Mouse (Mus musculus) small intestine, adult 2 months (tissue): Measurements from ENCODE around the gene Hic1. TPM values are rescaled to one million over a fixed set of nuclear protein-coding genes. Genes with fewer than 3 reads are reported as not detected.

Experiments
- H3K27ac ChIP-seq: fragments of 200-500 bp; 2 replicates; pipeline ENCODE4 v1.5.1; 2012; ENCODE audit warnings: low read depth, low read length, control low read depth, inconsistent platforms; ENCODE audit not compliant: insufficient read depth
- H3K27me3 ChIP-seq: fragments of 200-500 bp; 2 replicates; pipeline ENCODE4 v1.6.1; 2012; ENCODE audit warnings: mild to moderate bottlenecking, moderate library complexity, low read length, inconsistent platforms; ENCODE audit not compliant: control insufficient read depth, insufficient read depth
- H3K36me3 ChIP-seq: fragments of 200-500 bp; 2 replicates; pipeline ENCODE4 v1.6.1; 2012; ENCODE audit warnings: mild to moderate bottlenecking, low read length, control low read depth, inconsistent platforms; ENCODE audit not compliant: control insufficient read depth, insufficient read depth
- H3K4me1 ChIP-seq: fragments of 200-500 bp; 2 replicates; pipeline ENCODE4 v1.6.1; 2012; ENCODE audit warnings: low read length, inconsistent platforms, mixed read lengths; ENCODE audit not compliant: control insufficient read depth, insufficient read depth, insufficient read length
- H3K4me3 ChIP-seq: fragments of 200-500 bp; 2 replicates; pipeline ENCODE4 v1.5.1; 2012; ENCODE audit warnings: low read depth, mild to moderate bottlenecking, control low read depth, inconsistent platforms, low read length, moderate library complexity
- CTCF ChIP-seq: fragments of 200-500 bp; IDR thresholded peaks from 2 replicates; pipeline ENCODE4 v1.5.1; 2012; ENCODE audit warnings: low read depth, mild to moderate bottlenecking, control low read depth, inconsistent platforms, low read length, moderate library complexity, mixed read lengths; ENCODE audit not compliant: insufficient replicate concordance, insufficient read length; ENCODE audit errors: extremely low read depth
- POLR2A ChIP-seq: fragments of 200-500 bp; IDR thresholded peaks from 2 replicates; pipeline ENCODE4 v1.6.1; 2012; ENCODE audit warnings: low read depth, mild to moderate bottlenecking, control low read depth, inconsistent platforms, low read length, moderate library complexity
- WGBS: fragments of 180-500 bp; shearing (Covaris S2); methylation state at CpG from one replicate; pipeline ENCODE4 v1.1.7; 2018; 5-methylcytosine and 5-hydroxymethylcytosine counted together
- polyA plus RNA-seq: library from polyadenylated mRNA; depleted of rRNA; stranded (reverse); fragments of >200 nt; gene quantifications from 2 replicates; pipeline ENCODE4 v1.2.3, GENCODE M21; 2012

Hic1 gene
- polyA plus RNA-seq, 1 experiment = 29.6 TPM

GRCm38 (mm10) chr11:75156416-75156815 is 12.9 kb downstream of the Hic1 start:
- Histone ChIP-seq H3K4me1 (peaks cover 4% of the 10 kb centered on the region), H3K27me3 (no peaks in the 10 kb centered on the region), H3K36me3 (peaks cover 15% of the 10 kb centered on the region), H3K27ac (peak overlapping the region; percentile 47), H3K4me3 (no peak overlapping the region)
- TF ChIP-seq POLR2A (no peak), CTCF (no peak)
- 72% methylated on average over 5 of the region's 5 CpGs for WGBS

GRCm38 (mm10) chr11:75155985-75156384 is 13.3 kb downstream of the Hic1 start:
- Histone ChIP-seq H3K4me3 (no peak overlapping the region), H3K36me3 (peaks cover 15% of the 10 kb centered on the region), H3K27me3 (no peaks in the 10 kb centered on the region), H3K4me1 (peaks cover 4% of the 10 kb centered on the region), H3K27ac (peak overlapping the region; percentile 38)
- TF ChIP-seq POLR2A (no peak), CTCF (no peak)
- WGBS = 74% methylated on average over 6 of the region's 6 CpGs

- H3K36me3 ChIP-seq = peaks cover 8% of the 10 kb centered on the region; the same call in 1 of the 2 replicates
- no peaks in the 10 kb centered on the region for H3K27me3 ChIP-seq
- 74% methylated on average over 6 of the region's 6 CpGs for WGBS
- no peak overlapping the region for H3K4me3 ChIP-seq
- TF ChIP-seq POLR2A = no peak
- peak overlapping the region; percentile 35; the same call in 1 of the 2 replicates for H3K27ac ChIP-seq
- H3K4me1 ChIP-seq = peaks cover 4% of the 10 kb centered on the region
Measured at GRCm38 (mm10) chr11:75154053-75154585, 15.2 kb downstream of the Hic1 start.

GRCm38 (mm10) chr11:75152603-75153557 is 16.4 kb downstream of the Hic1 start:
- Histone ChIP-seq H3K4me1 (peaks cover 6% of the 10 kb centered on the region), H3K36me3 (peaks cover 6% of the 10 kb centered on the region; the same call in 1 of the 2 replicates), H3K27me3 (no peaks in the 10 kb centered on the region), H3K4me3 (peak overlapping the region; percentile 10; the same call in 1 of the 2 replicates), H3K27ac (peak overlapping the region; percentile 35)
- no peak for TF ChIP-seq CTCF
- TF ChIP-seq POLR2A = no peak
- WGBS = 73% methylated on average over 18 of the region's 18 CpGs

- Histone ChIP-seq H3K36me3 (peaks cover 8% of the 10 kb centered on the region), H3K4me1 (peaks cover 12% of the 10 kb centered on the region), H3K27me3 (no peaks in the 10 kb centered on the region), H3K4me3 (no peak overlapping the region), H3K27ac (no peak overlapping the region)
- WGBS = 71% methylated on average over 1 of the region's 1 CpGs
- TF ChIP-seq CTCF (no peak), POLR2A (no peak)
Measured at GRCm38 (mm10) chr11:75150346-75150745, 19.0 kb downstream of the Hic1 start.

GRCm38 (mm10) chr11:75148332-75149035 is 20.8 kb downstream of the Hic1 start:
- peaks cover 16% of the 10 kb centered on the region for H3K36me3 ChIP-seq
- peak overlapping the region; percentile 41 for H3K27ac ChIP-seq
- H3K27me3 ChIP-seq = no peaks in the 10 kb centered on the region
- H3K4me3 ChIP-seq = no peak overlapping the region
- 89% methylated on average over 11 of the region's 11 CpGs for WGBS
- H3K4me1 ChIP-seq = peaks cover 12% of the 10 kb centered on the region
- TF ChIP-seq POLR2A = no peak
- no peak for TF ChIP-seq CTCF

GRCm38 (mm10) chr11:75147846-75148168 is 21.5 kb downstream of the Hic1 start:
- Histone ChIP-seq H3K4me3 (no peak overlapping the region), H3K27ac (peak overlapping the region; percentile 41), H3K4me1 (peaks cover 11% of the 10 kb centered on the region), H3K36me3 (peaks cover 21% of the 10 kb centered on the region), H3K27me3 (no peaks in the 10 kb centered on the region)
- WGBS = 30% methylated on average over 3 of the region's 3 CpGs
- TF ChIP-seq POLR2A = no peak
- no peak for TF ChIP-seq CTCF
